Mouse (Mus musculus) embryonic facial prominence, embryonic 11.5 days (tissue): ENCODE data around the gene Ltb4r1. TPM values are rescaled to one million over a fixed set of nuclear protein-coding genes. Genes with fewer than 3 reads are reported as not detected.

ENCODE experiments used
- ATAC-seq: fragments of 200-750 bp; cut with Nextera tagmentation; replicated peaks from 2 replicates; pipeline ENCODE4 v1.8.0; 2017; ENCODE audit warnings: low read depth; ENCODE audit not compliant: insufficient number of reproducible peaks, low FRiP score, low TSS enrichment
- DNase-seq: peaks from one replicate; pipeline ENCODE4 v3.0.0-alpha.2; 2015; ENCODE audit warnings: low spot score
- H3K27ac ChIP-seq: fragments of 300-500 bp; sonication (generic); replicated peaks from 2 replicates; pipeline ENCODE4 v1.5.1; 2014; ENCODE audit warnings: mild to moderate bottlenecking, low read depth, low read length, control low read depth
- H3K27me3 ChIP-seq: fragments of 300-500 bp; sonication (generic); 2 replicates; pipeline ENCODE4 v1.6.1; 2014; ENCODE audit warnings: mild to moderate bottlenecking, low read length, moderate library complexity, mixed read lengths; ENCODE audit not compliant: control insufficient read depth, insufficient read depth
- H3K36me3 ChIP-seq: fragments of 300-500 bp; sonication (generic); replicated peaks from 2 replicates; pipeline ENCODE4 v1.6.1; 2014; ENCODE audit warnings: low read depth, mild to moderate bottlenecking, low read length, moderate library complexity, mixed read lengths; ENCODE audit not compliant: control insufficient read depth, insufficient read depth
- H3K4me1 ChIP-seq: fragments of 300-500 bp; sonication (generic); 2 replicates; pipeline ENCODE4 v1.6.1; 2014; ENCODE audit warnings: low read length, mixed read lengths; ENCODE audit not compliant: control insufficient read depth, insufficient read depth
- H3K4me2 ChIP-seq: fragments of 300-500 bp; sonication (generic); 2 replicates; pipeline ENCODE4 v1.6.1; 2014; ENCODE audit warnings: low read depth, mild to moderate bottlenecking, control low read depth, low read length, moderate library complexity
- H3K4me3 ChIP-seq: fragments of 300-500 bp; sonication (generic); 2 replicates; pipeline ENCODE4 v1.5.1; 2014; ENCODE audit warnings: low read depth, low read length, control low read depth
- H3K9ac ChIP-seq: fragments of 300-500 bp; sonication (generic); replicated peaks from 2 replicates; pipeline ENCODE4 v1.6.1; 2014; ENCODE audit warnings: mild to moderate bottlenecking, control low read depth, low read length
- H3K9me3 ChIP-seq: fragments of 300-500 bp; sonication (generic); replicated peaks from 2 replicates; pipeline ENCODE4 v1.6.1; 2016; ENCODE audit warnings: mild to moderate bottlenecking, low read length, inconsistent platforms, mixed read lengths; ENCODE audit not compliant: control insufficient read depth
- WGBS: fragments of 180-500 bp; shearing (Covaris S2); extraction: QIAGEN DNeasy Blood & Tissue Kit; methylation state at CpG from one replicate; pipeline ENCODE4 v1.1.7; 2014; 5-methylcytosine and 5-hydroxymethylcytosine counted together
- polyA plus RNA-seq: library from polyadenylated mRNA; unstranded; fragments of >200 nt; fragmentation: Nextera tagmentation; extraction: Ambion mirVana; gene quantifications from 2 replicates; pipeline ENCODE4 v1.2.1, GENCODE M21; 2014

Gene Ltb4r1
- polyA plus RNA-seq, 1 experiment from 2014 or later = not detected

DNA sequence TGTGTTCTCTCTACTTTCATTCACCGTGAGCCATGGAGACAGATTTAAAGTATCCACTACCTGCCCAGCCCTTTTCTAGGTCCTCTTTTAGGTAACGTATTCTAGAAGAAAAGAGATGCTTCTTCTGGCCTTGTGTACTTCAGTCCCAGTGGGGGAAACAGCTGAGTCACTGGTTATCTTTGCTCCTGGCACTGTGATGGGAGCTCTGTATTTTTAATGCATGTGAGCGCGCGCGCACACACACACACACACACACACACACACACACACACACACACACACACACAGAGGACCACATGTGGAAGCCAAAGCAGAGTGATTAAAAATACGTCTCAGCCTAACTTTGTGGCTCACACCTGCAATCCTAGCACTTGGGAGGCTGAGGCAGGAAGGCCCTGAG lies 42.3 kb upstream of the Ltb4r1 start:
- H3K27ac ChIP-seq = no peak overlapping the region
- 93% methylated on average over 7 of the region's 7 CpGs for WGBS

DNA sequence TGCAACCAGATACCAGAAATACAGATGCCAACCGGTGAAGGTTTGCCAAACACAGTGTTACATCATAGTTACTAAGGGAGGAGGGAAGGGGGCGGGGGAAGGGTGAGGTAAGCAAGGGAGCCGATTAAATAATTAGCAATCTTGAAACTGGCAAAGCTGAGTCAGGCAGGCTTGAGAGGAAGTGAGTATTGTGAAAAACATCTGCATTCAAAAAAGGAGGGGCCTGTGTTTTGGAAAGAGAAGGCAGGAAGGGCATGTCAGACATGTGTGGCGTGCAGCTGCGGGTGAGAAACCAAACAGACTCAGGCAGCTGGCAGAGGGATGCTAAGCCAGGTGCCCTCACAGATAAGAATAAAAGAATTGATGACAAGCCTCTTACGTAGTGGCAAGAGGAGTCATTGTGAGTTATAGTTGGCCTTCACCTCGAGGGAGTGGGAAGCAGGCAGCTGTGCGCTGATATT lies 41.3 kb upstream of the Ltb4r1 start:
- Histone ChIP-seq H3K4me3 (no peak overlapping the region), H3K9me3 (no peaks in the 10 kb centered on the region), H3K4me2 (no peak overlapping the region), H3K4me1 (no peaks in the 10 kb centered on the region), H3K27ac (no peak overlapping the region), H3K27me3 (no peaks in the 10 kb centered on the region), H3K9ac (no peak overlapping the region), H3K36me3 (no peaks in the 10 kb centered on the region)
- DNase-seq (no peak), ATAC-seq (no peak)
- 63% methylated on average over 8 of the region's 8 CpGs for WGBS

More for the DNA sequence above, 42.3 kb upstream of the Ltb4r1 start:
- no peaks in the 10 kb centered on the region for H3K9me3 ChIP-seq
- ATAC-seq (no peak), DNase-seq (no peak)
- H3K36me3 ChIP-seq = peaks cover under 1% of the 10 kb centered on the region; the same call in 1 of the 2 replicates
- H3K4me1 ChIP-seq = no peaks in the 10 kb centered on the region
- no peaks in the 10 kb centered on the region for H3K27me3 ChIP-seq
- H3K9ac ChIP-seq = no peak overlapping the region
- H3K4me2 ChIP-seq = no peak overlapping the region
- H3K4me3 ChIP-seq = no peak overlapping the region

GRCm38 (mm10) chr14:55726261-55726660 lies 39.5 kb upstream of the Ltb4r1 start:
- DNase-seq (no peak), ATAC-seq (no peak)
- no peaks in the 10 kb centered on the region for H3K9me3 ChIP-seq
- no peaks in the 10 kb centered on the region for H3K27me3 ChIP-seq
- no peak overlapping the region for H3K27ac ChIP-seq
- H3K36me3 ChIP-seq = no peaks in the 10 kb centered on the region
- no peak overlapping the region for H3K4me3 ChIP-seq
- H3K9ac ChIP-seq = no peak overlapping the region
- H3K4me1 ChIP-seq = no peaks in the 10 kb centered on the region
- no peak overlapping the region for H3K4me2 ChIP-seq

- H3K27me3 ChIP-seq = no peaks in the 10 kb centered on the region
- H3K4me2 ChIP-seq = no peak overlapping the region
- ATAC-seq (no peak), DNase-seq (no peak)
- no peaks in the 10 kb centered on the region for H3K4me1 ChIP-seq
- H3K9me3 ChIP-seq = no peaks in the 10 kb centered on the region
- WGBS = 71% methylated on average over 8 of the region's 8 CpGs
- no peak overlapping the region for H3K27ac ChIP-seq
- no peak overlapping the region for H3K9ac ChIP-seq
- no peaks in the 10 kb centered on the region for H3K36me3 ChIP-seq
- no peak overlapping the region for H3K4me3 ChIP-seq
These were observed 37.7 kb upstream of the Ltb4r1 start for GRCm38 (mm10) chr14:55727889-55728685.

- H3K36me3 ChIP-seq = no peaks in the 10 kb centered on the region
- H3K27me3 ChIP-seq = no peaks in the 10 kb centered on the region
- H3K27ac ChIP-seq = no peak overlapping the region
- H3K4me1 ChIP-seq = no peaks in the 10 kb centered on the region
- DNase-seq (no peak), ATAC-seq (no peak)
- H3K4me2 ChIP-seq = no peak overlapping the region
- no peaks in the 10 kb centered on the region for H3K9me3 ChIP-seq
- H3K4me3 ChIP-seq = no peak overlapping the region
- no peak overlapping the region for H3K9ac ChIP-seq
- WGBS = 84% methylated on average over 7 of the region's 7 CpGs
These were observed 35.6 kb upstream of the Ltb4r1 start for GRCm38 (mm10) chr14:55730116-55730515.

DNA sequence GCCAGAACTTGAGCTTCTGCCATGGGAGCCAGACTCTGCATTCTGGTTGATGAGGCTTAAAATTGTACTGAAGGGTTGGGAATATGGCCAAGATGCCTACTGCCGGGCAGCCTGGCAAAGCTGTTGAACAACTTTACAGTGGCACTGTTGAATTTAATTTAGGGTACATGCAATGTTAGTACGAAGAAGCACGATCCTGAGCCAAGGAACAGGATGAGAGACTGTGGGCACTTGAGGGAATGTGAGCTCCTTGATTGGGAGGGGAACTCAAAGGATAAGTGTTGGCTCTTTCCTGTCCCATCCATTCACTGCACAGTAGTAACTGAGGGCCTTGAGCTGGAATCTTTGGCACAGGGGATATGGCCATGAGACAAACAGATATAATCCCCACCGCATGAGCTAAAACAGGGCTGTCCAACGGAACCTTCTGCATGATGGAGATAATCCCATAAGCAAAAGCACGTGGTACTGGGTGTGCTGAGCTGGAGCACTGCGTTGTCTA lies 35.2 kb upstream of the Ltb4r1 start:
- no peak for DNase-seq
- Histone ChIP-seq H3K36me3 (no peaks in the 10 kb centered on the region), H3K9ac (no peak overlapping the region), H3K4me3 (no peak overlapping the region), H3K4me1 (no peaks in the 10 kb centered on the region), H3K27me3 (no peaks in the 10 kb centered on the region), H3K27ac (no peak overlapping the region), H3K4me2 (no peak overlapping the region), H3K9me3 (no peaks in the 10 kb centered on the region)
- no peak for ATAC-seq
- 89% methylated on average over 7 of the region's 7 CpGs for WGBS

- no peaks in the 10 kb centered on the region for H3K4me1 ChIP-seq
- 81% methylated on average over 10 of the region's 10 CpGs for WGBS
- ATAC-seq (no peak), DNase-seq (no peak)
- no peak overlapping the region for H3K4me2 ChIP-seq
- H3K27ac ChIP-seq = no peak overlapping the region
- no peak overlapping the region for H3K4me3 ChIP-seq
- no peaks in the 10 kb centered on the region for H3K9me3 ChIP-seq
- H3K27me3 ChIP-seq = no peaks in the 10 kb centered on the region
- no peak overlapping the region for H3K9ac ChIP-seq
- H3K36me3 ChIP-seq = no peaks in the 10 kb centered on the region; the same call in 1 of the 2 replicates
These were observed 31.9 kb upstream of the Ltb4r1 start for GRCm38 (mm10) chr14:55733889-55734288.

GRCm38 (mm10) chr14:55734869-55735268 lies 30.9 kb upstream of the Ltb4r1 start:
- Histone ChIP-seq H3K9me3 (no peaks in the 10 kb centered on the region), H3K9ac (no peak overlapping the region), H3K4me2 (no peak overlapping the region), H3K36me3 (no peaks in the 10 kb centered on the region; the same call in 1 of the 2 replicates), H3K27ac (no peak overlapping the region), H3K4me3 (no peak overlapping the region), H3K4me1 (no peaks in the 10 kb centered on the region), H3K27me3 (no peaks in the 10 kb centered on the region)
- DNase-seq = no peak
- no peak for ATAC-seq
- 74% methylated on average over 7 of the region's 7 CpGs for WGBS
